Mouse (Mus musculus) forebrain, embryonic 15.5 days (tissue): Measurements from ENCODE around the gene Gm20708. TPM values are rescaled to one million over a fixed set of nuclear protein-coding genes. Genes with fewer than 3 reads are reported as not detected.

Experiments
- ATAC-seq: fragments of 200-750 bp; cut with Nextera tagmentation; replicated peaks from 2 replicates; pipeline ENCODE4 v1.8.0; 2017; ENCODE audit warnings: mild to moderate bottlenecking, moderate TSS enrichment, moderate library complexity
- H3K27ac ChIP-seq: fragments of 300-500 bp; sonication (generic); replicated peaks from 2 replicates; pipeline ENCODE4 v1.5.1; 2015; ENCODE audit warnings: mild to moderate bottlenecking, inconsistent platforms
- H3K27me3 ChIP-seq: fragments of 300-500 bp; sonication (generic); 2 replicates; pipeline ENCODE4 v1.6.1; 2015; ENCODE audit warnings: inconsistent platforms
- H3K36me3 ChIP-seq: fragments of 300-500 bp; sonication (generic); 2 replicates; pipeline ENCODE4 v1.6.1; 2015; ENCODE audit warnings: mild to moderate bottlenecking, inconsistent platforms
- H3K4me1 ChIP-seq: fragments of 300-500 bp; sonication (generic); 2 replicates; pipeline ENCODE4 v1.6.1; 2015; ENCODE audit warnings: inconsistent platforms
- H3K4me2 ChIP-seq: fragments of 300-500 bp; sonication (generic); replicated peaks from 2 replicates; pipeline ENCODE4 v1.6.1; 2015; ENCODE audit warnings: mild to moderate bottlenecking, inconsistent platforms
- H3K4me3 ChIP-seq: fragments of 300-500 bp; sonication (generic); 2 replicates; pipeline ENCODE4 v1.5.1; 2015; ENCODE audit warnings: mild to moderate bottlenecking, inconsistent platforms
- H3K9ac ChIP-seq: fragments of 300-500 bp; sonication (generic); replicated peaks from 2 replicates; pipeline ENCODE4 v1.6.1; 2015; ENCODE audit warnings: mild to moderate bottlenecking, inconsistent platforms
- H3K9me3 ChIP-seq: fragments of 300-500 bp; sonication (generic); 2 replicates; pipeline ENCODE4 v1.6.1; 2016; ENCODE audit warnings: inconsistent platforms
- WGBS: fragments of 180-500 bp; shearing (Covaris S2); methylation state at CpG from one replicate; pipeline ENCODE4 v1.1.7; 2015; ENCODE audit warnings: mixed read lengths; 5-methylcytosine and 5-hydroxymethylcytosine counted together
- polyA plus RNA-seq: library from polyadenylated mRNA; unstranded; fragments of >200 nt; fragmentation: Nextera tagmentation; extraction: Ambion mirVana; gene quantifications from 2 replicates; pipeline ENCODE4 v1.2.1, GENCODE M21; 2015

Gm20708 gene
- polyA plus RNA-seq, 1 experiment from 2014 or later, result 0.79 TPM

DNA sequence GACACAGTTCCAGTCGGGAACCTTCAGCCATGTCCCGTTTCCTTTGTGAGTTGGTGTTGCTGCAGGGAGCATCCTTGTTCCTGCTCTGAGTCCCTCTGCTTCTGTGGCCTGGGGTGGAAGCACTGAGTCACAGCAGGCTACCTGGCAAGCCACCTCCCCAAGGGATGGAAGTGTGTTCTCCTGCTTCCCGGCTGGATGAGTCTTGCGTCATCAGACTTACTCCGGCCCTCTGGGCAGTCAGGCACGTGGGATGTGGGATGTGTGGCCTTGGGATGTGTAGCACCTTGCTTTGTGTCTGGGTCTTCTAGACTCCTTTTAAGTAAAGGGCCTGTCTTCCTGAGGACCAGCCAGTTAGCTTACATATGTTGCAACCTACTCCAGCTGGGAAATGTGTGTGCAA, 70.2 kb downstream of the Gm20708 start:
- Histone ChIP-seq H3K9ac (no peak overlapping the region), H3K4me3 (no peak overlapping the region), H3K27ac (no peak overlapping the region), H3K9me3 (no peaks in the 10 kb centered on the region), H3K4me1 (peaks cover 21% of the 10 kb centered on the region), H3K4me2 (no peak overlapping the region), H3K27me3 (0 out of 2 replicates have a peak, but pooled peaks cover 3% of the 10 kb centered on the region), H3K36me3 (no peaks in the 10 kb centered on the region)
- ATAC-seq, result no peak
- WGBS, result 76% methylated on average over 6 of the region's 6 CpGs

- ATAC-seq, result no peak
- Histone ChIP-seq H3K4me1 (peaks cover 21% of the 10 kb centered on the region), H3K9ac (no peak overlapping the region), H3K9me3 (no peaks in the 10 kb centered on the region), H3K4me3 (no peak overlapping the region), H3K36me3 (no peaks in the 10 kb centered on the region), H3K27ac (no peak overlapping the region), H3K4me2 (no peak overlapping the region), H3K27me3 (0 out of 2 replicates have a peak, but pooled peaks cover 3% of the 10 kb centered on the region)
- 89% methylated on average over 9 of the region's 9 CpGs for WGBS
Measured at GRCm38 (mm10) chr11:117880336-117880976, 71.0 kb downstream of the Gm20708 start.

DNA sequence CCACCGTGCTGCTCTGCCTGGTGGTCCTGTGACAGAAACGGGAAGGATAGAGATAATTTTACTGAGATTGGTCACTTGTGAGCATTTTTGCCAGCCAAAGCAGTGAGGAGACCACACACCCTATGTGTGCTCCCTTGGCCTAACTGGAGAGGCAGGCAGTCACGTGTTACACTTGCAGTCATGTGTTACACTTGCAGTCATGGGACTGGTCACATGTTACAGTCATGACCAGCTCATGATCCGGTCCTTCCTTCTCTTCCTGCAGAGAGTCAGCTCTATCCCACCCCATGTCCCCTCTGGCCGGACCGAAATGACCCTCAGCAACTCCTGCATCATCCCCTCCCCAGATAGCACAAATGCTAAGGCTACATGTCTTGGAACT, 71.5 kb downstream of the Gm20708 start:
- H3K9me3 ChIP-seq, result no peaks in the 10 kb centered on the region
- no peak overlapping the region for H3K9ac ChIP-seq
- H3K27me3 ChIP-seq, result peaks cover 6% of the 10 kb centered on the region; the same call in 1 of the 2 replicates
- 83% methylated on average over 6 of the region's 6 CpGs for WGBS
- peaks cover 21% of the 10 kb centered on the region for H3K4me1 ChIP-seq
- no peak overlapping the region for H3K4me2 ChIP-seq
- no peak for ATAC-seq
- no peak overlapping the region for H3K27ac ChIP-seq
- no peaks in the 10 kb centered on the region for H3K36me3 ChIP-seq
- no peak overlapping the region for H3K4me3 ChIP-seq

DNA sequence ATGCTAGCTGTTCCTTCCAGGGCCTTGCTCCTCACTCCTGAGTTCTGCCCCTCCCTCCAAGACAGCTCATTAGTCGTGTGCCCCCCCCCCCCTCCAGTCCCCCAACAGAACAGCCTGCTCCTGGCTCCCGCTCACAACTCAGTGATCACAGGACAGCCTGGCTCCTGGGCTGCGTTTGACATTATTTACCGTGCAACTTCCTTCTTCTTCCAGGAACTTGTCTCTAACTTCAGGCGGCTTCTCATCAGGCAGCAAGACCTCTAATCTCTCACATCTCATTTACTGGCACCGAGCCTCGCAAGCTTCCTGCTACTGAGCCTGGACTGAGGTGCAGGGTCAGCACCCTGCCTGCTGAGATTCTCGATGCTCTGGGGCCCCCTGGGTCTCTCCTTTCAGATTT, 72.3 kb downstream of the Gm20708 start:
- Histone ChIP-seq H3K27me3 (peaks cover 8% of the 10 kb centered on the region; the same call in 1 of the 2 replicates), H3K9me3 (no peaks in the 10 kb centered on the region), H3K36me3 (no peaks in the 10 kb centered on the region), H3K9ac (no peak overlapping the region), H3K27ac (no peak overlapping the region), H3K4me3 (no peak overlapping the region), H3K4me1 (peaks cover 21% of the 10 kb centered on the region), H3K4me2 (no peak overlapping the region)
- ATAC-seq, result no peak
- WGBS, result 12% methylated on average over 8 of the region's 8 CpGs

- WGBS, result 76% methylated on average over 1 of the region's 1 CpGs
- Histone ChIP-seq H3K9me3 (no peaks in the 10 kb centered on the region), H3K27me3 (peaks cover 8% of the 10 kb centered on the region; the same call in 1 of the 2 replicates), H3K4me2 (no peak overlapping the region), H3K9ac (no peak overlapping the region), H3K36me3 (no peaks in the 10 kb centered on the region), H3K4me3 (no peak overlapping the region), H3K4me1 (peaks cover 21% of the 10 kb centered on the region), H3K27ac (no peak overlapping the region)
- ATAC-seq, result no peak
Measured at GRCm38 (mm10) chr11:117882208-117882607, 72.7 kb downstream of the Gm20708 start.

GRCm38 (mm10) chr11:117886000-117886399, 76.5 kb downstream of the Gm20708 start:
- Histone ChIP-seq H3K9me3 (no peaks in the 10 kb centered on the region), H3K36me3 (no peaks in the 10 kb centered on the region), H3K4me1 (peaks cover 34% of the 10 kb centered on the region), H3K4me2 (no peak overlapping the region), H3K27ac (no peak overlapping the region), H3K4me3 (no peak overlapping the region), H3K27me3 (peaks cover 34% of the 10 kb centered on the region; the same call in 1 of the 2 replicates), H3K9ac (no peak overlapping the region)
- WGBS, result 70% methylated on average over 5 of the region's 5 CpGs
- no peak for ATAC-seq

DNA sequence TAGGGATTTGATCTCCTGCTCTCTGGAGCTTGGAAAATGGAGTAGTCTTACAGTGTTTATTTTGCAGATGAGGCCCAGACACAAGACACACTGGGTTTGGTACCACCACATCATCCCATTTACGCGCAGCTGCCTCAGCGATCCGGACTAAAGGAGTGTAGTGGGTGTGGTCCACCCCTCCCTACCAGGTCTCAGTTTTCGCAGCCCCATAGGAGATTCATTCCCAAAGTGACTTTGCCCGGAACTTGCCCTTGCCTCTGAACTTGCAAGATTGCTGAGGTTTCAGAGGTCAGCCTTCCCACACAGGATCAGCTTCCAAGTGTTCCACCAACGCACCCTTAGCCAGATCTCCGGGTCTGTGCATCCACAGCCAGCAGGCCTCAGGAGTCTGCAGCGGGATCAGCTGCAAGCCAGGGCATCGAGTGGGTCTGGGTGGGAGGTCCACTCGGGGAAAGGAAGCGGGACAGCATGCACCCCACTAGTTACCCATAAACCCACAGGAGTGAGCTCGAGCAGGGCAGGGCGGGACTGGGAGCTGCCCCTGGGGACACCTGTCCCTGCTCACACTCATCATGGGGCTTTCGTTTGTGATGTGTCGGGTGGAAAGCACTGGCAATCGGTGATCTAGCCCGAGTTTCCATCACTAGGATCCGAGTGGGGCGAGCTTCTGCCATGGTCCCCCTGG, 78.8 kb downstream of the Gm20708 start:
- peaks cover 50% of the 10 kb centered on the region; the same call in 1 of the 2 replicates for H3K27me3 ChIP-seq
- no peak overlapping the region for H3K9ac ChIP-seq
- WGBS, result 13% methylated on average over 20 of the region's 20 CpGs
- no peaks in the 10 kb centered on the region for H3K36me3 ChIP-seq
- H3K27ac ChIP-seq, result no peak overlapping the region
- no peaks in the 10 kb centered on the region for H3K9me3 ChIP-seq
- H3K4me3 ChIP-seq, result no peak overlapping the region
- H3K4me1 ChIP-seq, result peaks cover 30% of the 10 kb centered on the region
- ATAC-seq, result no peak
- 0 out of 2 replicates have a peak overlapping the region, but pooled peaks have one; percentile 40 for H3K4me2 ChIP-seq

DNA sequence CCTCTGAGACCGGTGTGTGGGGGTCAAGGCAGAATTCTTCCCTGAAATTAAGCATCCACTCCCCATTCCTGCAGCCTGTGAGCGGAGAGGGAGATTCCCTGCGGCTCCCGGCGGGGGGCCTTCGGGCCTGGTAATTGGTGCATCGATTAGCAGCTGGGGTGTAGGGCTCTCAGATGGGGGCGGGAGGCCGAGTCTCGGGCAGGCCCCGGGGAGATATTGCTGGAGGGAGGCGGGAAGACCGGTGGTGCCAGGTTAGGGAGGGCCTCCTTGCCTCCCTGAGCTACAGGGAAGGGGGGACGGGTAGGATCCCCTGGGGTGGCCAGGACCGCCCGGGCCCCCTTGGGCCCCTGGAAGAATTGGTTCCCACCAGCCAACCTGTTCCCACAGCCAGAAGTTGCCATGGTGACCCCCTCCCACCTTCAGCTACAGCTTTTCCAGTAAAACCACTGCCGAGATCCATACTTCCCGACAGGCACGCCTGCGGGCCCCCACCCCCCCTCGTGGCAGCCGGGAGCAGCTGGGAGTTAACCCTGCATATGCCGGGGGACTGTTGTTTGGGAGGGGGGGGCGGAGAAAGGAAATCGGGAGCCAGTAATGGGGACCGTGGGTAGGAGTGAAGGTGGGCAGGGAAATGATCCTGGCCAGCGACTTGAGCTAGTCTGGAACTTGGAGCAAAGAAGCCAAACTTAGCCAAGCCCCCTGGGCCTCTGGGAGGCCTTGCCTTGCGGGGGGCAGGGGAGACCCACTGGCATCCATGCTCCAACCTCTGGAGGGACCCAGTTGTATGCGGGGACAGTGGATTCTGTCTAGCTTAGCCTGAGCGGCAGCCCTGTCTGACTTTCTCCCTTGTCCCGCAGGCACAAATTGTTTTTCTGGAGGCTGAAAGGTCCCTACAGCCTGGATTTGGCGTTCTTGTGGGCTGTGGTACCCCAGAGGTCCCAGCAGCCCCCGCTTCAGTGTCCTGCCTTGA, 79.7 kb downstream of the Gm20708 start:
- H3K4me3 ChIP-seq, result peak overlapping the region; percentile 14
- peaks cover 30% of the 10 kb centered on the region for H3K4me1 ChIP-seq
- 0 out of 2 replicates have a peak overlapping the region, but pooled peaks have one; percentile 12 for H3K9ac ChIP-seq
- no peak for ATAC-seq
- no peaks in the 10 kb centered on the region for H3K36me3 ChIP-seq
- no peak overlapping the region; the same call in 1 of the 2 replicates for H3K27ac ChIP-seq
- no peaks in the 10 kb centered on the region for H3K9me3 ChIP-seq
- H3K4me2 ChIP-seq, result peak overlapping the region; percentile 40
- WGBS, result 1% methylated on average over 33 of the region's 33 CpGs
- H3K27me3 ChIP-seq, result peaks cover 50% of the 10 kb centered on the region; the same call in 1 of the 2 replicates

Other genes starting within 250 kb of the Gm20708 start
- gene Tnrc6c, start 155.4 kb upstream of the Gm20708 start, polyA plus RNA-seq, result 29.2 and 31.0 TPM in 2 replicates
- gene Tmc8, start 27.6 kb upstream of the Gm20708 start, polyA plus RNA-seq, result 0.43 and 0.45 TPM in 2 replicates
- 1.9 and 2.6 TPM in 2 replicates for gene Tmc6, start 27.5 kb upstream of the Gm20708 start, polyA plus RNA-seq
- 0.18 TPM in 1 of 2 replicates, not detected in the other for gene 6030468B19Rik, start 12.0 kb upstream of the Gm20708 start, polyA plus RNA-seq
- 12.3 and 12.6 TPM in 2 replicates for gene Syngr2, start within 50 bp of the Gm20708 start, polyA plus RNA-seq
- gene Afmid, start 16.3 kb downstream of the Gm20708 start, polyA plus RNA-seq, result 5.3 and 6.4 TPM in 2 replicates
- gene Tk1, start 16.4 kb downstream of the Gm20708 start, polyA plus RNA-seq, result 45.9 and 52.1 TPM in 2 replicates
- gene Birc5, start 39.6 kb downstream of the Gm20708 start, polyA plus RNA-seq, result 97.5 and 106 TPM in 2 replicates
- not detected in 2 replicates for gene Tmem235, start 51.1 kb downstream of the Gm20708 start, polyA plus RNA-seq
- gene Tha1, start 63.8 kb downstream of the Gm20708 start, polyA plus RNA-seq, result 3.1 and 3.6 TPM in 2 replicates
- 14.2 and 15.1 TPM in 2 replicates for gene Socs3, start 160.4 kb downstream of the Gm20708 start, polyA plus RNA-seq
- gene Pgs1, start 176.6 kb downstream of the Gm20708 start, polyA plus RNA-seq, result 52.9 and 54.3 TPM in 2 replicates